Mouse (Mus musculus): ENCODE measurements around the gene AI661453. TPM values are rescaled to one million over a fixed set of nuclear protein-coding genes. Genes with fewer than 3 reads are reported as not detected.
A peak's percentile ranks its signal among the peaks of the same experiment; 100 is the strongest.

AI661453 gene
- total RNA-seq, 2 experiments from 2014 or later = 0.23 to 0.60 TPM

- no peak for DNase-seq
Observed at GRCm38 (mm10) chr17:47466284-47466683, 29.9 kb downstream of the AI661453 start.

DNA sequence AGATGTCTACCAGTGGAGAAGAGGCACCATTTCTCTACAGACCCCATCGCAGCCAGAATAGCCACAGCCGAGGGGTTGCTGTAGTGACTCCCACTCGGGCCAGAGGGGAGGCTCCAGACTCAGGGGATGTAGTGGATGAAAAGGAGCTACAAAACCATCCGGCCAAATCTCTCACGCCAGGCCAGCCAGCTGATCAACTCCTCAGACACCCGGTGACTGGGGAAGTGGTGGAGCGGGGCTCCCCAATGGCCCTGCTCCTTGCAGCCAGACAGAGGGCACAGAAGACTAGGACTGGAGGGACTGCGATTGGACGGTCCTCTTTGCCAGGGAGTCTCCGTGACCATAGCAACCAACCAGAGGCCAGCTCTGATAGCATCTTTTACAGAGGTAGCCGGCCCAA, 31.2 kb downstream of the AI661453 start:
- DNase-seq = no peak

- no peak for DNase-seq
Observed at GRCm38 (mm10) chr17:47468063-47468462, 31.6 kb downstream of the AI661453 start.

DNA sequence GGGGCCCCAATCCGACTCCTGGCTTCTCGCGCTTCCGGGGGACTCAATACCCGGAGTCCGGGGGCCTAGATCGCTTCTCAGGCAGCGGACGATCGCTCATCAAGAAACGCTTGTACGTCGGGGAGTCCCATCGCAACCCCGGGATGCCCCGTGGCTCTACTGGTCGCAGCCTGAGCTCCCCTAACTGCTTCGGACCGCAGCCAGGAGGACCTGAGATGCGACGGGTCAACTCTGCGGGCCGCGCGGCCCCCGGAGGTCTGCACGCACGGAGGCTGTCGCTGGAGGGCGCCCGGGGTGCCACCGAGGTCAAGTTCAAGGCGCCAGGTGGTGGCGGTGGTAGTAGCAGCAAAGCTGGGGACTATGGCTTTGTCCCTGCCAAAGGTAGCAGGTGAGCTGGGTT, 32.1 kb downstream of the AI661453 start:
- no peak for DNase-seq

- no peak for DNase-seq
Observed at GRCm38 (mm10) chr17:47469642-47470041, 33.2 kb downstream of the AI661453 start.

DNA sequence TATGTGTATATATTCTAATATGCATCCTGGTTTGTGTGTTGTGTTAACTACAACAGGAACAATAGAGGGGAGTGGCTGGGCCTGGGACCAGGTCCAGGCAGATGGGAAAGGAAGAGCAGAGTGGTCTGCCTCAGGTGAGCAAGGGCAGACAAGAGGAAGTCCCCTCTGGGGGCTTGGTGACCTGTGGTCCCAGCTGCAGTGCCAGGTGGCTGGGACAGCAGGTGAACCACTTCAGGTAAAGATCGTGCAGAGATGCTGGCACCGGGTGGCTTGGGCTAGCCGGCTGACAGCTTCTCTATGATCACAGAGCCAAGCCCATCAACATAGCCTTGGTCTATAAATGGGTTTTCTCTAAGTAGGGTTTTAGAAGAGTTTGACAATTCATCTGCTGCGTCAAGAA, 33.7 kb downstream of the AI661453 start:
- DNase-seq = no peak

DNA sequence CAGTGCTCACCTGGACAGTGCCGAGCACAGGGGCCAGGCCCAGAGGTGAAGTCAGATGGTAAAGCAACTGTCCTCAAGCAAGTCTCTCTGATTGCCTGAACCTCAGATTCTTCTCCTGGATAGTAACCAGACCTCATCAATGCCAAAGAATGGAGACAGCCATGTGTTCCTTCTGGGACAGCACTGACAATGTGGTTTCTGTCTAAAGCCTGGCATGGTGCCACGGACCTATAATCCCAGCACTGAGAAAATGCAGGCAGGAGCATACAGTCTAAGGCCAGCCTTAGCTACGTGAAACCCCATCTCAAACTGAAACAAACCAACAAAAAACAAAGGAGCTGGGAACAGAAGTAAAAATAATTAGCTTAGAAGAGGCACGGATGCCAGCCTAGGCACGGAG, 34.3 kb downstream of the AI661453 start:
- no peak for DNase-seq

DNA sequence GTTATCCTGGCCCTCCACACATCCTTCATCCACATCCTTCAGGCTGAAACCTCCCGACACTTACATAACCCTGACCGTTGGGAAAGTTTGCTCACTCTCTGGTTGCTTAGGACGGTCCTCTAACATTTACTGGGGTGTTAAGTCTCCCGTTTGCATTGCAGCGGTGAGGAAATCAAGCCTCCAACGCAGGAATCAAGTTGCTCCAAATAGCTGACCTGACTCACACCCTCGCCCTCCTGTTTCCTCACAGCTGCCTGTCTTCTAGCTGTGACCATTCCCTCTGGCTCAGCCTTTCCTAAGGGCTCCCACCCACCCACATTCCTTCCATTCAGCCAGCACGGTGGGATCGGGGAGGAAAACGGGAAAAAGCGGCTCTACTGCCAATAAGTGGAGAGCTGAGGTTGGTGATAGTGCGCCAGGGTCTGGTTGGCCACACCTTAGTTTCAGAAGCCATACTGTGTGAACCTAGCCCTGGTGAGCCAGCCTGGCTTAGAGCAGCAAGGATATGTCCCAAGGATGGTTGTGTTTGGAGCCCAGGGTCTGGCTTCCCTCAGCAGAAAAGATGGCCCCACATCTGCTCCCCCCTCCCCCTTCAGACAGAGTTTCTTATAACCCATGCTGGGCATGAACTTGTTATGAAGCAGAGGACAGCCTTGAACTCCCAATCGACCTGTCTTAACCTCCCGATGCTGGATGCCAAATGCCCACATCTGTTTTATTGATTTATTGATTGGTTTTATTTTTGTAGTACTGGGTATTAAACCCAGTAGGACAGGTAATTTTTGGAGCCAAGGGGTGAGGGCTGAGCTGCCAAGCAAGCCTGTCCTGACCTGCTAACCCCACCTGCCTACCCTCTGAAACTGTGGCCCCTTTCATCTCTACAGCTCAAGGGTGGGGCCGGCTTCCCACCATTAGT, 36.3 kb downstream of the AI661453 start:
- DNase-seq = no peak

GRCm38 (mm10) chr17:47473434-47473974, 37.1 kb downstream of the AI661453 start:
- DNase-seq = peak; percentile 74 to 81

DNA sequence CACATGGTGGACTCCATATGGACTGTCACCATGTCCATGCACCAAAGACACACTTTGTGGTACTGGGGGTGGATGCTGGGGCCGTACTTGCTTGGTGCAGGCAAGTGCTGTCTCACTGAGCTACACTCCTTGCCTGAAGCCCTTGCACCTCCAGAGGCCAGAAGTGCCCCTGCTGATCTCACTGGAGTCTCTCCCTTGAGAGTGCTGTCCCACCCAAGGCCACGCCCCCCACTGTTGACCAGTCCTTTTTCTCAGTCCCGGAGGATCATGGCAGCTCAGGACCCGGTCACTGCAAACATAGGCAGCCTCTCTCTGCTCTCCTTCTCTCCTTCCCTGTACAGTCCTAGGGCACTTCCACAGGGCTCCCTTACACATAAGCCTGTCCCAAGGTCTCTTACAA, 37.8 kb downstream of the AI661453 start:
- DNase-seq = no peak

DNA sequence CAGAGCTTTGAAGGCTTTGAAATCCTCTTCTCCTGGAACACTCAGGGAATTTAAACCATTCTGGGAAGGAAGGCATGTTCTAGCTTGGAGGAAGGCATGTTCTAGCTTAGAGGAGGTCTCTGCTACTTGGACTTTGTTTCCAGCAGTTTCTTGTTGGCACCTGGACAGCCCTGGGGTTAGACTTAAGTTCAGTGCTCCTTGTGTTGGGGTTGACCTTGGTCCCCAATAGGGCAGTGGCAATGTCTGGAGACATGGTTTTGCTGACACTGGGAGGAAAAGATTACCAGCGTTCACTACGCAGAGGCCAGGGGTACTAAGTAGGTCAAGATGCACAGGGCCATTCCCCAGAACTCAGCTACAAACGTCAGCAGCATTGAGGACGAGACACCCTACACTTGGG, 38.8 kb downstream of the AI661453 start:
- DNase-seq = no peak

DNA sequence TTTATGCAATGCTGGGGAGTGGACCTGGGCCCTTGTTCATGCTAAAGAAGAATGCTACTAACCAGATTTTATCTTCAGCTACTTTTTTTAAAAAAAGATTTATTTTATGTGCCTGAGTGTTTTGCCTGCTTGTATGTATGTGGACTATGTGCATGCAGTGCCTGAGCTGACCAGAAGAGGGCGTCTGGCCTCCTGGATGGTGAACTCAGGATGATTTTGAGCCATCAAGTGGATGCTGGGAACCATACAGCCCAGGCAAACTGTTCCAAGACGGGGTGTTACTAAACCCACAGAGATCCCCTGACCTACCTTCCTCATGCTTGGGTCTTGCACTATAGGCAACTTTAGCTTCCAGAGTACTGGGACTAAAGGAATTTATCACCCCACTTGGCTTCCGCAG, 39.3 kb downstream of the AI661453 start:
- no peak for DNase-seq

DNA sequence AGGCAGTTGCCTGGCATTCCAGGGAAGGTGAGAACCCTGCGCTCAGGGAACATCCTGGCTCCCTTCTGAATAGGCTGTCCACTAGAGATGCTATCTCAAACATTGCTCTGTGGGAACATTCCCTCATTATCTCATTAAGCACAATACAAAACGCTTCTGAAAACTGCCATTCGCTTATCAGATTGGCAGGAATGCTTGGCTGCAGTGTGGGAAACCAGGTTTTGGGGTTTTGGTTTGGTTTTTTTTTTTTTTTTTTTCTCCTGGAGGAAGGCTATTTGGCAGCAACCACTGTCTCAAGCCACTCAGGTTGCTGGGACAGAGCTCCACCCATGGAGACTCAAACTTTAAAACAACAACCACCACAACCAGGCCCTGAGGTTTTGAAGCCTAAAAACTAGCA, 43.5 kb downstream of the AI661453 start:
- DNase-seq = no peak

DNA sequence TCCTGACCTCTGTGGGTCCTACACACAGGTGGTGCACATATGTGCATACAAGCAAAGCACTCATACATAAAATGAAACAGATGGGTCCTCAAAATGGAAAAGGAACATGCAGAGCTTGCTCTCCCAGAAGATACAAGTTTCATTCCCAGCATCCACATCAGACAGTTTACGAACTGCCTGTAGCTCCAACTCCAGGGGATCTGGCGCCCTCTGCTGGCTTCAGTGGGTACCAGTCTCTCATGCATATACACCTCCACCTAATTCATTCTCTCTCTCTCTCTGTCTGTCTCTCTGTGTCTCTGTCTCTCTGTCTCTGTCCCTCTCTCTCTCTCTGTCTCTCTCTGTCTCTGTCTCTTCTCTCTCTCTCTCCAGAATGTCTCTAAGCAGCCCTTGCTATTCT, 46.0 kb downstream of the AI661453 start:
- DNase-seq = peak; percentile 74 to 83

DNA sequence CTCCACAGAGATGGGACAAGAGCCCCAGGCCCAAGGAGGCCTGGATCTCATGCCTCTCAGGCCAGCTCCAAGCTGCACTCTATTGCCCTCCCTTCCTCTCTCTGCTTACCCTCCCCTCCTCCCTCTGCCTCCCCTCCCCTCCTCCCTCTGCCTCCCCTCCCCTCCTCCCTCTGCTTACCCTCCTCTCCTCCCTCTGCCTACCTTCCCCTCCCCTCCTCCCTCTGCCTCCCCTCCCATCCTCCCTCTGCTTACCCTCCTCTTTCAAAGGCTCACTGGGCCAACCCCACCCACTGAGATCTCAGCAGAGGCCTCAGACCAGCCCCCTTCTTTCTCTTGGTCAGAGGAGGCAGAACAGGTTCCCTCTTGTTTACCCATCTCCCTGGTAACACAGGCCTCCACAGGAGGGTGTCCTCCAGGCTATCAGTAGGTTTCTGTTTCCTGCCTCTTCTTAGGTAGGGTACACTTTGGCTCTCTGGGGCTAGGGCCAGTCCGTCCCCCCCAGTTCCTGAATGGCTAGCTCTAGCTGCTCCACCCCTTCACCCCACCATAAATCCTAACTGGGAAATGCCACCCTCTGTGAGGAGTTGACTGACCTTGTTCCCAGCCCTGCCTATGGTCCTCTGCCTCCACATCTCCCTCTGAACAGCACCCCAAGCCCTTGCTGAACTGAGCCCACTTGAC, 48.0 kb downstream of the AI661453 start:
- no peak for DNase-seq

GRCm38 (mm10) chr17:47484993-47485392, 48.6 kb downstream of the AI661453 start:
- no peak for DNase-seq

- no peak for DNase-seq
Observed at GRCm38 (mm10) chr17:47485791-47486190, 49.4 kb downstream of the AI661453 start.

- DNase-seq = no peak
Observed at GRCm38 (mm10) chr17:47490791-47491190, 54.4 kb downstream of the AI661453 start.

GRCm38 (mm10) chr17:47492731-47493130, 56.3 kb downstream of the AI661453 start:
- no peak for DNase-seq

DNA sequence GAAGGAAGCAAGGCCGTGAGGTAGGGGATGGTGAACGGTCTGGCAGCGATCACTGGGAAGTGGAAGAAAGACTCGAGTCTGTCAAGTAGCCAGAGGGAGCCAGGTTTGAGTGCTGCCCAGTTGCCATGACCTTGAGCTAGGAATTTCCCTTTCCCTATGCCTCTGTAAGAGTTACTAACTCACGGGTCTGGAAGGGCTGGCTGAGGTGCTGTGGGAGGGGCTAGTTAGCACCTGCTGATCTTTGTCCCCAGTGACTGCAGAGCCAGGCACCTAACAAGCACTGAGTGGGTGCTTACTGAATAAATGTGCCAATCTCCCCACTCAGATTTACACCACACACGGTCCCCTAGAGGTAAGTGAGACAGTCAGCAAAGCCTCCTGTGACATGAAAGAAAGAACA, 57.2 kb downstream of the AI661453 start:
- no peak for DNase-seq

GRCm38 (mm10) chr17:47494132-47494531, 57.7 kb downstream of the AI661453 start:
- DNase-seq = no peak

GRCm38 (mm10) chr17:47501531-47501930, 65.1 kb downstream of the AI661453 start:
- no peak for DNase-seq
